Mouse (Mus musculus) MEL (cell line): Measurements from ENCODE around the gene Etfa.

Experiments used
- CHD1 ChIP-seq: IDR thresholded peaks from 2 replicates; pipeline ENCODE4 v1.6.1; 2012; ENCODE audit warnings: low read depth, mild to moderate bottlenecking, inconsistent platforms, low read length, improper control_type of control experiment
- CTCF ChIP-seq, 3 experiments: IDR thresholded peaks in 2 of 3; conservative IDR thresholded peaks in 1 of 3; 2 replicates each; pipeline ENCODE4 v1.5.1; 2011 to 2012; ENCODE audit warnings: low read length in 3 of 3, low read depth in 2 of 3, mild to moderate bottlenecking in 2 of 3, improper control_type of control experiment in 1 of 3, inconsistent platforms in 1 of 3, mixed read lengths in 1 of 3, moderate library complexity in 1 of 3; ENCODE audit not compliant: control insufficient read depth in 1 of 3, insufficient read depth in 1 of 3, poor library complexity in 1 of 3, severe bottlenecking in 1 of 3
- GATA1 ChIP-seq: IDR thresholded peaks from 2 replicates; pipeline ENCODE4 v1.6.1; 2011; ENCODE audit warnings: low read depth, low read length, improper control_type of control experiment
- HCFC1 ChIP-seq: IDR thresholded peaks from 2 replicates; pipeline ENCODE4 v1.6.1; 2012; ENCODE audit warnings: low read depth, mild to moderate bottlenecking, inconsistent platforms, low read length, improper control_type of control experiment, moderate library complexity
- POLR2A ChIP-seq, 2 experiments: IDR thresholded peaks; 2 replicates each; pipeline ENCODE4 v1.6.1; 2011 to 2012; ENCODE audit warnings: low read length in 2 of 2, mild to moderate bottlenecking in 2 of 2, control low read depth in 1 of 2, improper control_type of control experiment in 1 of 2, low read depth in 1 of 2, moderate library complexity in 1 of 2; ENCODE audit not compliant: control insufficient read depth in 1 of 2, insufficient read depth in 1 of 2, poor library complexity in 1 of 2
- POLR2AphosphoS5 ChIP-seq: IDR thresholded peaks from 2 replicates; pipeline ENCODE4 v1.6.1; 2012; ENCODE audit warnings: low read depth, borderline replicate concordance, mild to moderate bottlenecking, inconsistent platforms, low read length, moderate library complexity, mixed read lengths
- RCOR1 ChIP-seq: IDR thresholded peaks from 2 replicates; pipeline ENCODE4 v1.6.1; 2012; ENCODE audit warnings: low read depth, mild to moderate bottlenecking, inconsistent platforms, low read length, improper control_type of control experiment
- TAL1 ChIP-seq: IDR thresholded peaks from 2 replicates; pipeline ENCODE4 v1.6.1; 2012; ENCODE audit warnings: mild to moderate bottlenecking, inconsistent platforms, low read length, moderate library complexity, mixed read lengths
- TBP ChIP-seq: IDR thresholded peaks from 2 replicates; pipeline ENCODE4 v1.8.0; 2011; ENCODE audit warnings: low read depth, low read length, improper control_type of control experiment
- ZC3H11A ChIP-seq: IDR thresholded peaks from 2 replicates; pipeline ENCODE4 v1.6.1; 2012; ENCODE audit warnings: low read depth, mild to moderate bottlenecking, inconsistent platforms, low read length, improper control_type of control experiment
- ZMIZ1 ChIP-seq: IDR thresholded peaks from 2 replicates; pipeline ENCODE4 v1.6.1; 2012; ENCODE audit warnings: low read depth, mild to moderate bottlenecking, inconsistent platforms, low read length, improper control_type of control experiment, moderate library complexity

DNA sequence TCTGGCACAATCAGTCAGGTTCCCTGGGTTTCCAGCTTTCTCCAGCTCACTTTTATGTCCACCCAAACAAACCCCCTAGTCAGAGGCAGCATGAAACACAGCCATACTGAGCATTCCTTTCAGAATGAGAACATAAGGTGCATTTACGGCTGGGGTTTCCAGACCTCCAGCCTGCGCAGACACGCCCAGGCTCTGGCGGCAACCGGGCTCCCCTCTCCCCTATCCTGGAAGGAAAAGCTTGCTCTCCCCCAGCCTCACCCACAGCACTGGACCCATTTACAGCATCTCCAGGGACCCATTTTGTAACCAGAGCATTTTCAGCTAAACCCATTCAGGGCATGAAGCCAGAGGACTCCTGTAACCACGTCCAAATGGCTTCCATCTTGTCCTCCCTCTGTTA lies 62.0 kb downstream of the Etfa start:
- TF ChIP-seq CTCF (IDR thresholded peaks at IDR 0.05 in 2 of 3, conservative IDR thresholded peaks at IDR 0.05 in 1 of 3; ENCODE audit: control insufficient read depth in 1 of 3, insufficient read depth in 1 of 3, low read depth in 2 of 3, low read length in 3 of 3, poor library complexity in 1 of 3, severe bottlenecking in 1 of 3) (no peak), TBP (no peak), RCOR1 (no peak), POLR2AphosphoS5 (no peak), CHD1 (no peak), GATA1 (no peak), TAL1 (no peak), ZC3H11A (no peak), HCFC1 (no peak), ZMIZ1 (no peak), POLR2A (IDR thresholded peaks at IDR 0.05; ENCODE audit: control insufficient read depth in 1 of 2, insufficient read depth in 1 of 2, low read depth in 1 of 2, low read length in 2 of 2, poor library complexity in 1 of 2) (no peak)
